Mouse (Mus musculus) liver, adult 2 months (tissue): ENCODE results near the gene Mrm1.

ENCODE experiments used
- CTCF ChIP-seq: fragments of 200-500 bp; IDR thresholded peaks from 2 replicates; pipeline ENCODE4 v1.5.1; 2011; ENCODE audit warnings: low read depth, low read length, control low read depth
- POLR2A ChIP-seq: fragments of 200-500 bp; IDR thresholded peaks from 2 replicates; pipeline ENCODE4 v1.6.1; 2011; ENCODE audit warnings: low read length, control low read depth; ENCODE audit not compliant: insufficient read depth; ENCODE audit errors: extremely low read depth

- TF ChIP-seq POLR2A (no peak), CTCF (peak; percentile 95)
Observed at GRCm38 (mm10) chr11:84794496-84795113, 24.7 kb downstream of the Mrm1 start.
